Mouse (Mus musculus) spleen, adult 10 weeks (tissue): Measurements from ENCODE around the gene Scyl2. TPM values are rescaled to one million over a fixed set of nuclear protein-coding genes. Genes with fewer than 3 reads are reported as not detected.

Experiments used
- polyA plus RNA-seq: library from polyadenylated mRNA; stranded (reverse); fragments of 350-450 nt; fragmentation: Illumina TruSeq; extraction: RNeasy Lipid Tissue Mini Kit (QIAGEN cat#74804); gene quantifications from one replicate; pipeline ENCODE4 v1.2.3, GENCODE M21; 2015; ENCODE audit warnings: low replicate concordance; ENCODE audit not compliant: insufficient read depth

The Scyl2 gene
- 32.7 TPM for polyA plus RNA-seq

DNA sequence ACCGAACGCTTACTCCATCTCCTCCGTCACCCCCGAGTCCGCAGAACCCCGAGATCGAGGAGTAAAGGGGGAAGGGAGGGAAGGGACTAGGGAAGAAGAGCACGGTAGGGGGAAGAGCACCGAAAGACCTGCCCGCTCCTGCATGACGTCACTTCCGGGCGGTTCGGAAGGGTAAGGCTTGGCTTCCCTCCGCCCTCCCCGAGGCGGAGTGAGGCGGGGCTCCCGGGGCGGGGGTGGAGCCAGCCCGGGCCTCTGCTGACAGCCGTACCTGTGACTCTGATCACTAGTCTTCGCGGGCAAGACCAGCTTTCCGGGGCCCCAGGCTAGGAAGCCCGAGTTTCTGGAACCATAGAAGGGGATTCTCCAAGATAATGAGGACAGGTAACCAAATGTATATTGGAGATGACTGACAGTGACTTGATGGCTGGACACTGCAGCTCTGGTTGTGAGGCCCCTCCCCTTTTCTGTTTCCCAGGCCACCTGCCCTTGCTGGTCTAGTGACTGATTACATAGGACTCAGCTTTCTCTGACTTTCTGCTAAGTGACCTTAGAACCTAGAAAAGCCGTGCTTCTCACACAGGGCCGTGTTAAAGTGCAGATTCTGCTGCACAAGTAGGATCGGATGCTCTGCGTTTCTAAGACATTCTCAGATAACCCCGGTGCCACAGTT is at the start of gene Scyl2:
Gene Scyl2, minus strand, starts transcription at position 147 of the 670 bp plus-strand sequence.

DNA sequence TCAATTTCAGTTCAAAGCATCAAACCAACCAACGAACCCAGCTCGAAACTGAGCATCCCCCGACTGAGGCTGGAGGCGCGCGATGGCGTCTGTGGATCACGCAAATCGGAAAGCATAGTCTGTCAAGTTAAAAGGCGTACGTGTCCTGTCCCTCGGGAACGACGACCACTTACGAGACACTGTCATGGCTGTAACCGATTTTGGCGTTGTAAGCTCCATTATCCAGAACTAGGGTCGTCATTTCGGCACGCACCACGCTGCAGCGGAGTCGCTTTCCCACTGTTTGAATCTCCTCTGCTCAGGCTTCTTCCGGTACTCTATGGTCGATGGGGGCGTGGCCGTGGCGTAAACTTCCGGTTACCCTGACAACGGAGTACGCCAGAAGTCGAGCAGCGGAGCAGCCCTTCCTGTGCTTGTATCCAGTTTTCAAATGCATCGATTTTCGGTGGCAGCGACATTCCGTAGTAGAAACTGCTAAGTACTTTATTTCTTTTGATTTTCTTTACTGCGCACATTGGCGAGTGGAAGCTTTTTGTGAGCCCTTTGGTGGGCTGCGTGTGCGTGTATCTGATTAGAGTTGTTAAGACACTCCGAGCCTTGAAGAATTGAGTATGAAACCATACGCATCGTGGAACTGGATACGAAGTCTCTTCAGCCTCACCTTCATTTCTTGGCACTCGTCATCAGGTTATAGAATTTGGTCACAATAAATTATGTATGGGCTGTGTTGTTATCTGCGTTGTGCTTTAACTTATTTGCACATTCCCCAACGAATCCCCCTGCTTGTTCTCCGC is 46.1 kb upstream of the Scyl2 start, which contains the start of gene Actr6:
Gene Actr6, minus strand, starts transcription at position 295 of the 794 bp plus-strand sequence.

DNA sequence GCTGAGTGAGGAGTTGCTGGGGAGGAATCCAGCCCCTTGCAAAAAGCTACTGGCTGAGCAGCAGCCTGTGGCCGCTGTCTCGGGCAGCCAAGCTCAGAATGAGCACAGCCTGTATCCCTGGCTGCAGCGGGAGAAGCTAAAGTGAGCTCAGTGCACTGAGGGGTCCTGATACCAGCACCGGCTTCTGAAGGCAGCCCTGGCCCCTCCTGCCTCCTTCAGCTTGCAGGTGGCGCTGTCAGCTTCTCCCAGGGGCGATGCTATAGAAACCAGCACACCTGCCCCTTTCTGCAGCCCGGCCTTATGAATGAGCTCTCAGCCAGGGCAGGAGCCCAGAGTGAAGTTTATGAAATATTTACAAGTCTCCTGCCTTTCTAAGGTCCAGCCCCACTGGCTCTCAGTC is 65.0 kb downstream of the Scyl2 start, which contains the start of gene Slc17a8:
Gene Slc17a8, minus strand, starts transcription at position 125 of the 400 bp plus-strand sequence.

Other genes with a start within 250 kb of the Scyl2 start
- gene Gas2l3, start 242.3 kb downstream of the Scyl2 start, polyA plus RNA-seq: 1.9 TPM
- gene Nr1h4, start 152.7 kb downstream of the Scyl2 start, polyA plus RNA-seq: not detected
- gene Slc17a8, start 65.0 kb downstream of the Scyl2 start, polyA plus RNA-seq: 0.11 TPM
- 24.2 TPM for gene Actr6, start 46.0 kb upstream of the Scyl2 start, polyA plus RNA-seq
- 37.1 TPM for gene Uhrf1bp1l, start 58.7 kb upstream of the Scyl2 start, polyA plus RNA-seq
- 0.11 TPM for gene Anks1b, start 187.2 kb upstream of the Scyl2 start, polyA plus RNA-seq